Mouse (Mus musculus): ENCODE results near the gene Gm28374. TPM values are rescaled to one million over a fixed set of nuclear protein-coding genes. Genes with fewer than 3 reads are reported as not detected.
"Not testable (repeated sequence)": the region's sequence is repeated elsewhere in the genome, so short reads cannot be mapped to it uniquely, and the experiment has no call there.

Gm28374 gene
- total RNA-seq (2012; rRNA removed), result not detected in 2 replicates
- total RNA-seq (2014; rRNA removed), result 0.40 and 0.42 TPM in 2 replicates
- polyA plus RNA-seq (2012; ENCODE audit: insufficient read length, low read depth), result 0.57 TPM in 1 of 2 replicates, not detected in the other

GRCm38 (mm10) chr19:6082156-6082555 lies at the start of gene Gm28374:
TSS of gene Gm28374 (minus strand) at chr19:6082256.
- no peak within 1 kb of the TSS for H3K27ac ChIP-seq (ENCODE audit: insufficient read depth, low read depth)
- no peaks in the 10 kb centered on the region for H3K9me3 ChIP-seq (replicated peaks; ENCODE audit: low read length)
- no peaks in the 10 kb centered on the region for H3K27me3 ChIP-seq (replicated peaks)
- H3K4me1 ChIP-seq (ENCODE audit: control insufficient read depth in 1 of 2, insufficient read depth in 2 of 2), result peaks cover 4 to 32% of the 10 kb centered on the region in 2 experiments
- DNase-seq (ENCODE audit: extremely low read depth), result no peak
- H3K79me2 ChIP-seq (replicated peaks; ENCODE audit: control insufficient read depth, extremely low read depth, insufficient read depth, poor library complexity, severe bottlenecking), result peaks cover 28% of the 10 kb centered on the region
- no peak within 1 kb of the TSS for H3K4me2 ChIP-seq (ENCODE audit: insufficient read depth, low read depth, poor library complexity, severe bottlenecking)
- TF ChIP-seq MAFK (IDR thresholded peaks at IDR 0.05; ENCODE audit: insufficient replicate concordance, low read length), result no peak
- no peak for TF ChIP-seq USF2 (conservative IDR thresholded peaks at IDR 0.05; ENCODE audit: low read depth, low read length)
- no peak for TF ChIP-seq MAX (IDR thresholded peaks at IDR 0.05; ENCODE audit: low read length)
- no peak for TF ChIP-seq TCF12 (IDR thresholded peaks at IDR 0.05; ENCODE audit: low read depth, low read length)
- TF ChIP-seq RCOR1 (conservative IDR thresholded peaks at IDR 0.05; ENCODE audit: low read depth, low read length), result no peak
- TF ChIP-seq NELFE (IDR thresholded peaks at IDR 0.05; ENCODE audit: low read depth, low read length), result no peak
- TF ChIP-seq CHD2 (IDR thresholded peaks at IDR 0.05; ENCODE audit: low read length), result no peak
- TF ChIP-seq JUN (IDR thresholded peaks at IDR 0.05; ENCODE audit: insufficient read depth, low read depth, low read length), result no peak
- no peak for TF ChIP-seq PAX5 (IDR thresholded peaks at IDR 0.05; ENCODE audit: low read length)
- TF ChIP-seq JUND (conservative IDR thresholded peaks at IDR 0.05; ENCODE audit: low read depth, low read length), result no peak
- no peak for TF ChIP-seq NRF1 (IDR thresholded peaks at IDR 0.05; ENCODE audit: low read depth, low read length)
- no peak for TF ChIP-seq USF1 (IDR thresholded peaks at IDR 0.05; ENCODE audit: low read depth, low read length)
- no peak for TF ChIP-seq ZC3H11A (IDR thresholded peaks at IDR 0.05; ENCODE audit: low read depth, low read length)
- TF ChIP-seq RAD21 (IDR thresholded peaks at IDR 0.05; ENCODE audit: low read depth, low read length), result no peak
- TF ChIP-seq E2F4 (IDR thresholded peaks at IDR 0.05; ENCODE audit: insufficient replicate concordance, low read depth, low read length), result no peak
- no peak for TF ChIP-seq MEF2A (IDR thresholded peaks at IDR 0.05; ENCODE audit: borderline replicate concordance, low read depth, low read length)
- TF ChIP-seq CTCF (conservative IDR thresholded peaks at IDR 0.05 in 1 of 2, IDR thresholded peaks at IDR 0.05 in 1 of 2; ENCODE audit: low read depth in 2 of 2, low read length in 2 of 2), result no peak
- TF ChIP-seq GABPA (IDR thresholded peaks at IDR 0.05; ENCODE audit: insufficient replicate concordance, low read depth, low read length), result no peak
- TF ChIP-seq MYC (IDR thresholded peaks at IDR 0.05; ENCODE audit: low read depth, low read length), result no peak
- H3K36me3 ChIP-seq (replicated peaks in 1 of 2; ENCODE audit: control insufficient read depth in 1 of 2, insufficient read depth in 1 of 2, low read length in 1 of 2), result peaks cover 36 to 55% of the 10 kb centered on the region in 2 experiments
- in situ Hi-C loops (cut with MboI; ENCODE audit: low pct_ligation_motif_present, low pct_unique_long_range_greater_than_20kb, low sequenced_read_pairs), result no loop called here
- dilution Hi-C loops (cut with MboI; ENCODE audit: extremely low pct_ligation_motif_present, extremely low pct_unique_long_range_greater_than_20kb, low sequenced_read_pairs), result no loop called here
- no peak within 1 kb of the TSS for H3K9ac ChIP-seq (ENCODE audit: insufficient read depth, low read depth)
- H3K4me3 ChIP-seq (replicated peaks in 1 of 3; ENCODE audit: low read depth in 2 of 3, low read length in 2 of 3, poor library complexity in 1 of 3), result no peak within 1 kb of the TSS

GRCm38 (mm10) chr19:6130414-6131128 lies 48.5 kb upstream of the Gm28374 start:
- H3K9ac ChIP-seq (ENCODE audit: insufficient read depth, low read depth); H3K79me2 ChIP-seq (replicated peaks; ENCODE audit: control insufficient read depth, extremely low read depth, insufficient read depth, poor library complexity, severe bottlenecking); H3K4me2 ChIP-seq (ENCODE audit: insufficient read depth, low read depth, poor library complexity, severe bottlenecking): not testable (repeated sequence)

More at GRCm38 (mm10) chr19:6130414-6131128, 48.5 kb upstream of the Gm28374 start:
- H3K27ac ChIP-seq (ENCODE audit: insufficient read depth, low read depth); in situ Hi-C loops (cut with MboI; ENCODE audit: low pct_ligation_motif_present, low pct_unique_long_range_greater_than_20kb, low sequenced_read_pairs); H3K4me1 ChIP-seq (ENCODE audit: control insufficient read depth in 1 of 2, insufficient read depth in 2 of 2); DNase-seq (ENCODE audit: extremely low read depth); H3K9me3 ChIP-seq (replicated peaks; ENCODE audit: low read length); H3K27me3 ChIP-seq (replicated peaks); H3K4me3 ChIP-seq (replicated peaks in 1 of 3; ENCODE audit: low read depth in 2 of 3, low read length in 2 of 3, poor library complexity in 1 of 3); dilution Hi-C loops (cut with MboI; ENCODE audit: extremely low pct_ligation_motif_present, extremely low pct_unique_long_range_greater_than_20kb, low sequenced_read_pairs): not testable (repeated sequence)
- peaks cover 0 to 23% of the 10 kb centered on the region in 2 experiments for H3K36me3 ChIP-seq (replicated peaks in 1 of 2; ENCODE audit: control insufficient read depth in 1 of 2, insufficient read depth in 1 of 2, low read length in 1 of 2)

All from CH12.LX (cell line).